Mouse (Mus musculus): Measurements from ENCODE around the gene Hpse.

Hpse gene

DNA sequence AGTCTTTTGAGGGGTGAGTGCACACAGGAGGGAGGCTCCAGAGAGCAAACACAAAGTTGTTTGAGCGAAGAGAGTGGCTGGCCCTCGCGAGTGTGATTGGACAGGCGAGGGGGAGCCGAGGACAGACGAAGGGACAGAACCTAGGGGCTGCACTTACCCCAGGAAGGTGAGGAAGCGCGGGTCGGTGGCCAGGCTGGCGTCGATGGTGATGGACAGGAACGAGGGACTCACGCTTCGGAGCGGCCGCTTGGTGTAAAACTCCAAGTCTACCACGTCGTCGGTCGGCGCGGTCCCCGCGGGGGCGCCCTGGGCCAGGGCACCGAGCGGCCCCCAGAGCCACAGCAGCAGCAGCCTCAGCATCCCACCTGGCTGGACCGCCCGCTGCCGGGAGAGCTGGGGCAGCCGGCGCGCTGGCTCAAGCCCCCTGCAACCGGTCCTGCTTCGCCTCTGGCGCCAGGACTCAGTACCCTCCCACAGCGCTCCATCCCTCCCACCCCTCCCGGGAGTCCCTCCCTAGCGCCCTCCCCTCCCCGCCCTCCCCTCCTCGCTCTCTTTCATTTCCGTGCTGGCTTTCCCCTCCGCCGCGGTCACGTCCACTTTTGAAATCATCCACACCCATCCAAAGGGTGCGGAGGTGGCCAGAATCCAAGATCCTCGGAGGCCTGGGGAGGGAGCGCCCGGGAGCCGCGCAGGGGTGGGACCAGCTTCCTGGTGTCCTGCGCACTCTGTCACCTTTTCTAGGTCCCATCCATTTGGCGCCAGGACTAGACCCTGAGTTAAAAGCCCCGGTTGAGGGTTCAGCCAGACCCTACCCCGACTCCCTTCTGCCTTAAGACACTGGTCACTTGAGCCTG lies at the start of gene Hpse:
Gene Hpse (minus strand): TSS at position 482 of the 854 bp plus-strand sequence.
- no peak for DNase-seq (ENCODE audit: extremely low spot score, low read depth, low spot score)

DNA sequence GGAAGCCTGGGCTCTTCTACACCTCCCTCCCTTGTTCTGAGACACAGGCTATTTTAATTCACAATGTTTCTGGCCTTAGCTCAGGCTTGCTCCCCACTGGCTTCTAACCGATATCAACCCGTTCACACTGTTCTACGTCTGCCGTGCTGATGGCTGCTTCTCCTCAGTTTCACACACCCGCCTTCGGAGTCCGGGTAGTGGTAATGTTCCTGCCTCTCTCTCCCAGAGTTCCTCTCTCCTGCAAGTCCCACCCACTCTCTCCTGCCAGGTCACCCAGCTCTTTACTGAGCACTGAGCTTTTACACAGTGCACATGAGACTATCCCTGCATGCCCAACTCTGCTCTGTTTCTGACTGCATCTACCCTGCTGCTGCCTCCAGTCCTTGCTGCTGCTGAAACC lies 46.5 kb upstream of the Hpse start:
- no peak for DNase-seq (ENCODE audit: extremely low spot score, low read depth, low spot score)

DNA sequence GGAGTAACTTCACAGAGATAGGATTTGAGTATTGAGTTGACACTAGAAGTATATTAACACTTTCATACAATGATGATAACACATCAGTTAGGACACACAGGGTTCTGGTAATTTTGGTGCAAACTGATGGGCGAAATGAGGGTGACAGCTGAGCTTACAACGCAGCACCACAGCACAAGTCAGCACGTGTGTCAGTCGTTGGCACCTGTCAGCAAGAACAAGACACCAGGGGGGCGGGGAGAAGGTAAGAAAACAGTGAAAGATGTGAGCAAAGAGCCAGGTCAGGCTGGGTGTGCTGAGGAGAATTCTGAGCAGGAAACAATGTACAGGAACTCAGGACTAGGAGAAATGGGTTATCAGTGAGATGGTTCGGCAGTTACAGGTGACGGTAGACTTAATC lies 42.2 kb upstream of the Hpse start:
- DNase-seq (ENCODE audit: extremely low spot score, low read depth, low spot score): no peak

DNA sequence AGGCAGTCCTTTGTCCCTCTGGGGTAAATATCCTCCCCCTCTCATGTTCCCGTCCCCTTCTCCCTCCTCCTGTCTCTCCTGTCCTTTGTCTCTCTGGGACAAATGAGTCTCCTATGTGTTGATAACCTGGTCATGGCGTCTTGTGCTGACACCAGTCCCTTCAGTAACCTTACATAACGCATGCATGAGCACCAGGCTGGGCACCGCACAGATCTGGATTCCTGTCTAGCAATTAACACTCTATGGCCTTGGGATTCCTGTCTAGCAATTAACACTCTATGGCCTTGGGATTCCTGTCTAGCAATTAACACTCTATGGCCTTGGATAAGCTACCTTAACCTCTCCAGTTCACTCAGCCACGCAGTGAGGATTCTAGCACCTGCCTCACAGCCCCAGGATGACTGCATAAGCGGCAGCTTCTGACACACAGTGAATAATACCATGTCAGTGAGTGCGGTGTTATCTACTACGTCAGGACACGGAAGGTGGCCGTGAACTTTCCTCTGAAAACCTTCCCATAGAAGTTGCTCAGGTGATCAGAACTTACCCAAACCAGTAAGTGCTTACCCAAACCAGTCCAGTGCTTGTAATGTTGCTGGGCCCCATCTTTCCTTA lies 40.6 kb upstream of the Hpse start:
- no peak for DNase-seq (ENCODE audit: extremely low spot score, low read depth, low spot score)

DNA sequence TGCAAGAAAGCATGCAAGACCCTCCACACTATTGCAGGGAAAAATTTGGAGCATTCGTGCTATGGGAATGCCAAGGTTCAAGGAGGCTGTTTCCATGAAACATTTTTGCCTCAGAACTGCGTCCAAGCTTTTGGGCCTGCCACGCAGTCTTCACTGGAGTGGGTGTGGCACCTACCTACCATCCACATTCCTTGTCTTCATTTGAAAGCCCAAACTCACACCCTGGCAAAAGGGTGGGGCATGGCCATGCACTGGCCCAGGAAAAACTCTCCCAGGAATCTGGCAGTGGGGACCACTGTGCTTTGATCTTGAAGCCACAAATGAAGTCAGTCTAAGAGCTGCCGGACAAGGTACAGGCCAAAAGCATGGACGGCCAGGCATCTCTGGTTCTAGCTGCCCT lies 38.6 kb upstream of the Hpse start:
- no peak for DNase-seq (ENCODE audit: extremely low spot score, low read depth, low spot score)

DNA sequence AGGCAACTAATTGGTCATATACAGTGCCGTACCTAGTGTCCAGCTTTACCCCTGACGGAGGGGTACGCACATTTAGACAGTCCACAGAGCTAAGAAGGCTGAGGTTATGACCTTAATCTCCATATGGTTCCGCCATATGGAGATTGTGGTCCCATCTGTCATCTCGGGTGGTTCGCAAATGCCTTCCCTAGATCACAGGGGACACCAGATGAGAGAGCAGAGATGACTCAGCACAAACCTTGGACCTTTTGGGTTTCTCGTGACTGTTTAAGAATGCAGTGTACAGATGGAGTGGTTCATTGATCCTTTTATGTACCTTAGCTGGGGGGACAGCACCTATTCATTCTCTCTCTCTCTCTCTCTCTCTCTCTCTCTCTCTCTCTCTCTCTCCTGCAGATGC lies 33.9 kb upstream of the Hpse start:
- no peak for DNase-seq (ENCODE audit: extremely low spot score, low read depth, low spot score)

DNA sequence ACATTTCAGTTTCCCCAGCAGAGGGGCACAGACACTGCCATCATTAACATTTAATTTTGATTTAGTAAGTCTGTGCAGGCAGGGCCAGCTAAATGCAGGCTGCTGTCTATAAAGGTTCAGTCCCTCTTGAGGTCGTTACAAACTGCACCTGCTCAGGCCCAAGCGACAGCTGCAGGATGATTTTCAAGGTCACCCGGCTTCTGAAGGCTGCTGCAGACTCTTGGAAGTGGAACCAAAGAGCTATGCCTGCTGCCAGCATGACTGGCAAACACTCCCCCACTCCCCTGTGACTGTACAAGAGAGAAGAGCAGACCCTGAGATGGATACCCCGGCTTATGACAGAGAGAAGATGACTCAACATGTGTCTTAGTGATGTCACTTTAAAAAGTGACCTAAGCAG lies 32.1 kb upstream of the Hpse start:
- DNase-seq (ENCODE audit: extremely low spot score, low read depth, low spot score): no peak

DNA sequence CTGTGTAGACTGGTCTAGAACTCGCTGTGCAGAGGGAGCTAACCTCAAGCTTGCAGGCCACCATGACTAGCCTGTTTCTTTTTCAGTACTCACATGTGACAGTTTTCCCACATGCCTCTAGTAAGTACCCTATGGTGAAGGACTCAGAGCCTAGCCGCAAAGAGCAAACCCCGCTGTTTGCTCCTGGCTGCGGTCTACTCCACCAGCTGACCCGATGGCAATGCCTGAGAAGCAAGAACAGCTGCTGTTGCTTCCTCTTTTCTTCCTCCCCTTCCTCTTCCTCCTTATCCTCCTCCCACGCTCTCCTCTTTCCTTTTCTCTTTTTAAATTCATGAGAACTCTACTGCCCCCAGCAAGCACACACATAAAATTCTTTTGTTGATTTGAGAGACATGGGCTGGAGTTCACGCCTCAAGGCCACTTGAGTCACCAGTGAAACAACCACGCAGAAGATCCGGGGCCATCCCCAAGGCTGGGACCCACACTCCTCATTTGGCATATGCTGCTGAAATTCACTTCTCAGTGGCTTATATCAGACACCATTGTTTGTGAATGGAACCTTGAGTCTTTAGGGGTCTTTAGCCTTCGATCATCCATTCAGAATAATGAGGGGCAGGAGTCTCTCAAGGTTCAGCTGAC lies 31.2 kb upstream of the Hpse start:
- DNase-seq (ENCODE audit: extremely low spot score, low read depth, low spot score): no peak

DNA sequence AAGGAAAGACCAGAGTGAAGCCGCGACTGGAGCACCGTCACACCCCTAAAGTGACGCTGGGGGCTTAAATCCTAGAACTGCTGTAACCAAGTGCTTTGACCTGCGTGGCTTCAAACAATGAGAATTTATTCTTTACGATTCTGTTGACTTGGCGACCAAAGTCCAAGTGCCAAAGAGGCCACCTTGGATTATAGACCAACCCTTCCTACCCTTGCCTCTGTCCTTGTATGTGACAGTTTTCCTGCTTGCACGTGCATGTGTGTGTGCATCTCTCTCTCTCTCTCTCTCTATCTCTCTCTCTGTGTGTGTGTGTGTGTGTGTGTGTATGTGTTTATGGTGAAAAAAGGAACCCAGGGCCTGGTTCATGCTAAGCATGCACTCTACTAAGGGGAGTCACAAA lies 19.3 kb upstream of the Hpse start:
- no peak for DNase-seq (ENCODE audit: extremely low spot score, low read depth, low spot score)

DNA sequence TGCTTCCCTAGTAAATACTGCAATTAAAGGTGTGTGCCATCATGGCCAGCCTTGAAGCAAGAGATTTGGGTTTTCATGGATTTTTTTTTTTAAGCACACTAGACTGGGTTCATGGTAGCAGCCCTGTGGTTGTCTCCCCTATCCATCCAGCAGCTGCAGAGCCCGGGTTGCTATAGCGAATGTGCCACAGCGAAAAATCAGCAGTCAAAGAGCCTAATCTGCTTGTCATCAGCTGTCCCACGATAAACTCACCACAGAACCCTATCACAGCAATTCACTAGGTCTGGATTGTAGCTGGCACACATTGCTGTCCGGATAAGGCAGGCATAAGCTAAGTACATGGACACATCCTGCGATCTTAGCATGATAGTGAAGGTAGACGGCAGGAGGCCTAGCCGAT lies 17.4 kb upstream of the Hpse start:
- DNase-seq (ENCODE audit: extremely low spot score, low read depth, low spot score): no peak

DNA sequence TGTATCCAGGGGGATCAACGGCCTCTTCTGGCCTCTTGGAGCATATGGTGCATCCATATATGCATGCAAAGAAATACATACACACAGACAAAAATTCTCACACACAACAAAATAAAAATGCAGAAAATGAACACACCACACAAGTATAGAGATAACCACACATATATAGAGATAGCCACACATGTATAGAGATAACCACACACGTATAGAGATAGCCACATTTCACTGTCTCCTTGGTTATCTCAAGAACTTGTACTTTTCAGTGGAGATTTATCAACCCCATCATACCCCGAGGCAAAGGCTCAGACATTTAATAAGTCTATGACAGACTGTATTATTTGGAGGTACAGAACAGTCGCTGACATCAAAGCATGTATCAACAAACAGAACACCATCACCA lies 15.0 kb upstream of the Hpse start:
- DNase-seq (ENCODE audit: extremely low spot score, low read depth, low spot score): no peak

DNA sequence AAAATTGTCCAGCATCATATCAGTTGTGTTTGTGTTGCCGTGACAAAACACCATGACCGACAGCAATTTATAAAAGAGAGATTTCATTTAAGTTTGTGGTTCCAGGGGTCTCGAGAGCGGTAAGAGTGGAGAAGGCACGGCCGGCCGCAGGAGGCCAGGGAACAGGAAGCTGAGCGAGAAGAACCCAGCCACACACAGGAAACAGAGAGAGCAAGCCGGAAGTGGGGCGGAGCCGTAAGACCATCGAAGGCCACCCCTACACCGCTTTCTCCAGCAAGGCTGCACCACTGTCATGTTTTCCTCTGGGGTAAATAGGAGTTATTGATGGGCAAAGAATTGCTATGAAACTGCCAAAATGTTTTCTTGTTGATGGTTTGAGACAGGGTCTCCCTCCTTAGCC lies 9.2 kb upstream of the Hpse start:
- no peak for DNase-seq (ENCODE audit: extremely low spot score, low read depth, low spot score)

DNA sequence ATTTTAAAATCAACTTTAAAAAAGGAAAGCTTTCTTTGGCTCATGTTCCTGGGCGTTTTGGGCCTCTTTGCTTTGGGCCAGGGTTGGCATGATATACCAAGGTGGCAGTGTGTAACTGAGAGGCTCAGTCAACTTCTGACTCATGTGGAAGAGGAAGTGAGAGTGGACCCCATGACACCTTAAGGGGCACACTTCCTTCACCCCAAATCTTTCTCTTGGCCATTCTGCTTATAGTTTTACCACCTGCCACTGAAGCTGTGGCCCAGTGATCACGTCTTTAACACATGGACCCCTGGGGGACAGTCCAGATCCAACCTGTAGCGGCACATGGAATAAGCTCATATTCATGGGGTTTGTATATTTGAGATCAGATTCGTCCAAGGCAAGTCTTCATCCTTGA lies 6.5 kb upstream of the Hpse start:
- no peak for DNase-seq (ENCODE audit: extremely low spot score, low read depth, low spot score)

DNA sequence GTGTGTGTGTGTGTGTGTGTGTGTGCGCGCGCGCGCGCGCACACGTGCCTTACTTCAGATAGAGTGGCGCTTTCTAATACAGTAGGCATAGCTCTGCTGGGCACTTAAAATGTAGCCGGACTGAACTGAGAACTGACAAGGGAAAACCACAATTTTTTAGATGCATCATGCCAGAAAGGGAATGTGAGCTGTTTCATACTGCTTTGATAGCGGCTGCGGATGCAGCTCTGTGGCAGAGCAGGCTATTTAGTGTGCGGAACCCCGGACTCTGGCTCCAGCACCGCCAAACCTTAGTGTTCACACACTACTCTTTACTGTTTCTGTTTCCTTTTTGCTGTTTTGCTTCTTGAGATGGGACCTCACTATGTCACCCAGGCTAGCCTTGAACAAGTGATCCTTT lies 2.8 kb downstream of the Hpse start:
- no peak for DNase-seq (ENCODE audit: extremely low spot score, low read depth, low spot score)

DNA sequence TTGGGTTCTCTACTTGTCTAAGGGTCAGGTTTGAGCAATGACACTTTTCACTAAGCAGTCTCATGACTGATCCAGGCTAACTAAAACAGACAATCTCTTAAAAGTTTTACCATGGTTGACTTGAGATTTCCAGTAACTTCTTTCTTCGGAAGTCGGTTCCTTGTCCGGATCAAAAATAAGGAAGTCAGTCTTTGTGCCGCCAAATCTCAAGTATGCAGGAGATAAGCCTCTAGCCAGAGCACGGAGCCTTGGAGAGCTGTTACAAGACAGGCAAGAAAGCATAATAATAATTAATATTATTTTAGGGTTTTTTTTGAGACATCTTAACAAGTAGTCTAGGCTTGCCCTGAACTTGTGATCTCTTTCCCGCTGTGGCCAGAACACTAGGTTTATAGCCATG lies 8.3 kb downstream of the Hpse start:
- DNase-seq (ENCODE audit: extremely low spot score, low read depth, low spot score): no peak

DNA sequence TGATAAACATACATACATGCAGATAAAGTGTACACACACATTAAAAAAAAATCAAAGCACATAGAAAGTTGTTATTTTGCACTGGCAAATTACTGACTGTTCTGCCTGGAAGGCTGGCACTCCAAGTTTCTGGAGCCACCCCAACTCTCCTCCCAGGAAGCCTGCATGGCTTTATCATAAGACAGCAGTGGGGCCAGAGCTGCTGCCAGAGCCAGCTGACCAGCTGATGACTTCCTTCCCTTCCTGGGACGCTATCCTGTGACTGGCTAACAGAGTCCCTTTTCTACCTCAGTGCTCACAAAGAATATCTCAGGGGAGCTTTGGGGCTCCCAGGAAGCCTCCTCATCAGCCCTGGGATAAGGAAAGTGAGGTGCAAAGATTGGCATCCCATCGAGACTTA lies 9.5 kb downstream of the Hpse start:
- no peak for DNase-seq (ENCODE audit: extremely low spot score, low read depth, low spot score)

DNA sequence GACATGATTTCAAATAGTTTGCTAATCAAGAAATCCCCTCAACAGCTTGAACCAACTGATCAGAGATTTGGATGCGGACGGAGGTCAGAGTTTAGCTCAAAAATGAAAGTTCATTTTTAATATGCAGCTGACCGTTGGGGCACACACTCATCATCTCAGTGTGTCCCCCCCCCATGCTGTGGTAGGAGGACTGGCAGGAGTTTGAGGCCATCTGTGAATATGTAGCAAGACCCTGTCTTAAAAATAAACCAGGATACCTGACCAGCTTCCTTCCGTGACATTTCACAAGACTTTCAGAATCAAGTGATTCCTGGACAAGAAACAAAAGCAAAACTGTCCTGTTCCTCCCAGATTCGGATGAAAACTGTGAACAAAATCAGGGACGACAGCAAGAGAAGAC lies 10.5 kb downstream of the Hpse start:
- DNase-seq (ENCODE audit: extremely low spot score, low read depth, low spot score): no peak

DNA sequence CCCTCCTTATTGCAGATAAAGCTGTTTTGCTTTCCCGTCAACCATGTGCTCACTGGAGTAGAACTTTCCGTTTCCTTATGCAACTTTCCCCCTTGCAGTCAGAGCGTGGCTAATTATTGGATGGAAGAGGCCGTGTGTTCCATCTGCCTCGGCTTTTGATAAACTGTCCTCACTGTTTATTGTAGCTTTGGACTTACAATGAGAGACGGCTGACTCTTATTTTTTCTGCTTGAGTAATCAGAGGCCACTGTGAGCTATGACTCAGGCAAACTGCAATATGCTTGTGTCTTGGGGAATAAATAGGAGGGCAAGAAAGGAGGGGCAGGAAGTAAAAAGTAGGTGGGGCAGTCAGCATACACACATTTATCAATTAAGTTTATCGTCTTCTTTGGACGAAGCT lies 12.8 kb downstream of the Hpse start:
- DNase-seq (ENCODE audit: extremely low spot score, low read depth, low spot score): no peak

DNA sequence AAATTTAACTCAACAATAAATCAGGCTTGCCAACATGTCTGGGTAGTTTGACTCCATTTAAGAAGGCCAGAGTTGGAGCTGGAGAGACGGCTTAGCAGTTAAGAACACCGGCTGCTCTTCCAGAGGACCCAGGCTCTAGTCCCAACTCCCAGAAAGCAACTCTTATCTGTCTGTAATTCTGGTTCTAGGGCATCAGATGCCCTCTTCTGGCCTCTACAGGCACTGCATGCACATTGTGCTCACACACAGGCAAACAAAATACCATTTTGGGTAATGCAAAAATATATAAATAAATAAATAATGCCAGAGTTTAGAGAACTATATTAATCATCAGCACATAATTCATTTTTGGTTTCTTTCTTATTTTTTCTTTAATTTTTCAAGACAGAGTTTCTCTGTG lies 15.2 kb downstream of the Hpse start:
- DNase-seq (ENCODE audit: extremely low spot score, low read depth, low spot score): no peak

DNA sequence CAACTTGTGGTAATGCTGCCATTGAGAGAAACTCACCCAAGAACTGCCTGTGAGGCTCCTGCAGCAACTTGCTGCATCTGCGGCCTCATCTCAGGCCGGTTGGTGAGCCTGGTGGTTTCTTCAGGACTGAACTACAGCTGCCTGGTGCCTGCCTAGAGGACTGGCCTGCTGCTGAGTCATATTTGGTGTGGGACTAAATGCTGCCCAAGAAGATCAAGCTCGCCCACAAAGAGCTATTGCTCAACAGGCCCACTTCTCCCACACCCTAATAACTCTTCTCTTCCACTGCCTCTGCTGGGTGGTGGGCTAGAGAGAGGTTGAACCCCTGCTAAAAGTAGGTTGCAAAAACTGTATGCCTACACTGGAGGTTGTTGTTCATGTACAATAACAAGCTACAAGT lies 17.2 kb downstream of the Hpse start:
- DNase-seq (ENCODE audit: extremely low spot score, low read depth, low spot score): no peak

DNA sequence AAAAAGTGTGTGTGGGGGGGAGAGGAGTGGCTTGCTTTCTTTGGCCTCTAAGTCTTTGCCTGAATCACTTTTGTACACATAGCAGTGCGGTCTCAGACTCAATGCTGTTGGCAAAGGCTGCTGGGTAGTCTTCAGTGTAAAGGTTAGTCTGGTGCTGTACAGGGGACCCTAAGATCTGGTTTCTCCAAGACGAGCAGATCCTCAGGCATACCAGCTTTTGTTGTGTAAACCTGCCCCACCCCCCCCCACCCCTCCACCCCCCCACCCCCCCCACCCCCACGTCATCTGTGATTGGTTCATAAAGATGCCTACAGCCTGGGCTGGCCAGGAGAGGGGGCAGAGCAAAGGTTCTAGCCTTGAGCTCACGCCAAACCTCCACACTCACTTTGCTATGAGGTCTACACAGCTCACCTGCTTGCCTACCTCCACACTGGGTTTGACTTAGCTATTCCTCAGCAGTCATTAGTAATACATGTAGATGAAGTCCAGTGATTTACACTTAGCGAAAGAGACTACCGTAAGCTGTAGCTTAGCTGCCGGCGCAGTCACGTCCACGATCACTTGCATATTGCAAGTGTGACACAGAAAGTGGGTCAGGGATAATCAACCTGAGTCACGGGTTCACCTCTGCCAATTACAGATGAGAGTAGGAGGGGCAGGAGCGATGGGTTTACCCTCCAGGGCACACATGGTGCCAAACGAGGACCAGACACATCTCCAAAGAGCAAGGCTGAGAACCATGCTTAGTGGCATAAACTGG lies 18.5 kb downstream of the Hpse start:
- DNase-seq (ENCODE audit: extremely low spot score, low read depth, low spot score): no peak

DNA sequence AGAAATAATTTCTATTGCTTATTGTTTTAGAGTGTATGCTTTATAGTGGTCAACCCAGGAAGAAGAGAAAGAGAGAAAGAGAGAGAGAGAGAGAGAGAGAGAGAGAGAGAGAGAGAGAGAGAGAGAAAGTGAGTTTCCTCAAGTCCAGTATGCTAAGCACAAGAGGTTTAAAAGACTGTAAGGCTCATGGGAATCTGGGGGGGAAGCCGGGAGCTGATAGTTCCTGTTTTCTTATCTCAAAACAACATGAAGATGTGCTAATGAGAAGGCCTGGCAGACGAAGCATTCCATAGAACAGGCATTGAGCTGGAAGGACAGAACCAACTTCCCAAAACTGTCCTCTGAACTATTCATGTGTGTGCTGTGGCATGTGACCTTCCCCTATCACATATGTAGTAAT lies 21.6 kb downstream of the Hpse start:
- no peak for DNase-seq (ENCODE audit: extremely low spot score, low read depth, low spot score)

All from hindlimb bud, embryonic 11.5 days (tissue).